Mouse (Mus musculus) intestine, embryonic 16.5 days (tissue): ENCODE data around the gene Tbc1d4. TPM values are rescaled to one million over a fixed set of nuclear protein-coding genes. Genes with fewer than 3 reads are reported as not detected.

Experiments used
- ATAC-seq: fragments of 200-750 bp; cut with Nextera tagmentation; 2 replicates; pipeline ENCODE4 v1.8.0; 2017; ENCODE audit warnings: moderate TSS enrichment, moderate library complexity
- H3K27ac ChIP-seq: fragments of 300-500 bp; sonication (generic); 2 replicates; pipeline ENCODE4 v1.5.1; 2014; ENCODE audit warnings: mild to moderate bottlenecking, low read length
- H3K27me3 ChIP-seq: fragments of 300-500 bp; sonication (generic); replicated peaks from 2 replicates; pipeline ENCODE4 v1.6.1; 2014; ENCODE audit warnings: low read length, control low read depth, mixed read lengths; ENCODE audit not compliant: control insufficient read depth, insufficient read depth
- H3K36me3 ChIP-seq: fragments of 300-500 bp; sonication (generic); 2 replicates; pipeline ENCODE4 v1.6.1; 2014; ENCODE audit warnings: low read length, control low read depth; ENCODE audit not compliant: control insufficient read depth, insufficient read depth
- H3K4me1 ChIP-seq: fragments of 300-500 bp; sonication (generic); 2 replicates; pipeline ENCODE4 v1.6.1; 2014; ENCODE audit warnings: low read length, control low read depth, mixed read lengths; ENCODE audit not compliant: control insufficient read depth, insufficient read depth
- H3K4me2 ChIP-seq: fragments of 300-500 bp; sonication (generic); 2 replicates; pipeline ENCODE4 v1.6.1; 2014; ENCODE audit warnings: low read depth, low read length, control low read depth
- H3K4me3 ChIP-seq: fragments of 300-500 bp; sonication (generic); 2 replicates; pipeline ENCODE4 v1.5.1; 2014; ENCODE audit warnings: mild to moderate bottlenecking, low read length
- H3K9ac ChIP-seq: fragments of 300-500 bp; sonication (generic); 2 replicates; pipeline ENCODE4 v1.6.1; 2014; ENCODE audit warnings: low read depth, low read length
- H3K9me3 ChIP-seq: fragments of 300-500 bp; sonication (generic); 2 replicates; pipeline ENCODE4 v1.6.1; 2016; ENCODE audit warnings: low read length, control low read depth; ENCODE audit not compliant: control insufficient read depth
- WGBS: fragments of 180-500 bp; shearing (Covaris S2); extraction: QIAGEN DNeasy Blood & Tissue Kit; methylation state at CpG from one replicate; pipeline ENCODE4 v1.1.7; 2014; 5-methylcytosine and 5-hydroxymethylcytosine counted together
- polyA plus RNA-seq: library from polyadenylated mRNA; unstranded; fragments of >200 nt; fragmentation: Nextera tagmentation; extraction: Ambion mirVana; gene quantifications from 2 replicates; pipeline ENCODE4 v1.2.1, GENCODE M21; 2015

Tbc1d4 gene
- polyA plus RNA-seq, 1 experiment from 2014 or later: 8.4 TPM

- no peak overlapping the region for H3K4me3 ChIP-seq
- 95% methylated on average over 2 of the region's 2 CpGs for WGBS
- ATAC-seq: no peak
- no peaks in the 10 kb centered on the region for H3K4me1 ChIP-seq
- H3K9me3 ChIP-seq: no peaks in the 10 kb centered on the region
- no peak overlapping the region for H3K9ac ChIP-seq
- no peak overlapping the region for H3K4me2 ChIP-seq
- no peaks in the 10 kb centered on the region for H3K36me3 ChIP-seq
- H3K27me3 ChIP-seq: no peaks in the 10 kb centered on the region
- no peak overlapping the region for H3K27ac ChIP-seq
Measured at GRCm38 (mm10) chr14:101519964-101520363, 89.0 kb downstream of the Tbc1d4 start.

- no peaks in the 10 kb centered on the region for H3K4me1 ChIP-seq
- no peaks in the 10 kb centered on the region for H3K27me3 ChIP-seq
- H3K36me3 ChIP-seq: no peaks in the 10 kb centered on the region
- H3K27ac ChIP-seq: no peak overlapping the region
- H3K9ac ChIP-seq: no peak overlapping the region
- H3K4me3 ChIP-seq: no peak overlapping the region
- H3K9me3 ChIP-seq: no peaks in the 10 kb centered on the region
- no peak for ATAC-seq
- H3K4me2 ChIP-seq: no peak overlapping the region
- WGBS: 56% methylated on average over 14 of the region's 14 CpGs
Measured at GRCm38 (mm10) chr14:101518259-101518658, 90.7 kb downstream of the Tbc1d4 start.

- Histone ChIP-seq H3K4me2 (no peak overlapping the region), H3K9ac (no peak overlapping the region), H3K9me3 (no peaks in the 10 kb centered on the region), H3K36me3 (no peaks in the 10 kb centered on the region), H3K4me3 (no peak overlapping the region), H3K27me3 (no peaks in the 10 kb centered on the region), H3K27ac (no peak overlapping the region), H3K4me1 (no peaks in the 10 kb centered on the region)
- ATAC-seq: no peak
- WGBS: 75% methylated on average over 6 of the region's 6 CpGs
Measured at GRCm38 (mm10) chr14:101517801-101518200, 91.2 kb downstream of the Tbc1d4 start.

GRCm38 (mm10) chr14:101517341-101517740, 91.7 kb downstream of the Tbc1d4 start:
- WGBS: 22% methylated on average over 5 of the region's 5 CpGs
- H3K4me1 ChIP-seq: no peaks in the 10 kb centered on the region

DNA sequence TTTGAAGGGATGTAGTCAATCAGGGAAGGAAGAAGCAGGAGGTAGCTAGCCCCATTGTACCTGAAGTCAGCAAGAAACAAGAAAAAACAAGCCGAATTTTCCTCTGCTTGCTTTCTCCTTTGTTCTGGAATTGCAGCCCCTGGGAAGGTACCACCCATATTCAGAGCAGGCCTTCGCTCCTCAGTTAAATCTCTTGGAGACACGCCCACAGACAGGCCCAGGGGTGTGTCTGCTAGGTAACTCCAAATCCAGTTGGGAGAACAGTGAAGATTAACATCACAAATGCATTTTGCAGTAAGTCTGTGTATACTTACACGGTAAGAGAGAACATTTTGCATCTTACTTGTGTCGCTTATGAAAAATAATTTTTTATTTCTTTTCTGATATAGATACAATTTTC, 92.1 kb downstream of the Tbc1d4 start:
- Histone ChIP-seq H3K4me2 (no peak overlapping the region), H3K9ac (no peak overlapping the region), H3K4me3 (no peak overlapping the region), H3K27ac (no peak overlapping the region), H3K4me1 (no peaks in the 10 kb centered on the region), H3K9me3 (no peaks in the 10 kb centered on the region), H3K27me3 (no peaks in the 10 kb centered on the region), H3K36me3 (no peaks in the 10 kb centered on the region)
- WGBS: 32% methylated on average over 5 of the region's 5 CpGs
- no peak for ATAC-seq

More at GRCm38 (mm10) chr14:101517341-101517740, 91.7 kb downstream of the Tbc1d4 start:
- Histone ChIP-seq H3K27me3 (no peaks in the 10 kb centered on the region), H3K4me2 (no peak overlapping the region), H3K4me3 (no peak overlapping the region), H3K9ac (no peak overlapping the region), H3K9me3 (no peaks in the 10 kb centered on the region), H3K27ac (no peak overlapping the region), H3K36me3 (no peaks in the 10 kb centered on the region)
- no peak for ATAC-seq

GRCm38 (mm10) chr14:101516031-101516430, 93.0 kb downstream of the Tbc1d4 start:
- Histone ChIP-seq H3K27me3 (no peaks in the 10 kb centered on the region), H3K9ac (no peak overlapping the region), H3K9me3 (no peaks in the 10 kb centered on the region), H3K36me3 (no peaks in the 10 kb centered on the region), H3K4me3 (no peak overlapping the region), H3K27ac (no peak overlapping the region), H3K4me2 (no peak overlapping the region), H3K4me1 (no peaks in the 10 kb centered on the region)
- 91% methylated on average over 11 of the region's 11 CpGs for WGBS
- no peak for ATAC-seq

- Histone ChIP-seq H3K27ac (no peak overlapping the region), H3K27me3 (no peaks in the 10 kb centered on the region), H3K9me3 (no peaks in the 10 kb centered on the region), H3K4me2 (no peak overlapping the region), H3K9ac (no peak overlapping the region), H3K36me3 (no peaks in the 10 kb centered on the region), H3K4me3 (no peak overlapping the region), H3K4me1 (no peaks in the 10 kb centered on the region)
- no peak for ATAC-seq
- WGBS: 73% methylated on average over 4 of the region's 4 CpGs
Measured at GRCm38 (mm10) chr14:101515271-101515670, 93.7 kb downstream of the Tbc1d4 start.

- Histone ChIP-seq H3K4me3 (no peak overlapping the region), H3K4me1 (0 out of 2 replicates have a peak, but pooled peaks cover 1% of the 10 kb centered on the region), H3K27me3 (no peaks in the 10 kb centered on the region), H3K27ac (no peak overlapping the region), H3K9ac (no peak overlapping the region), H3K4me2 (no peak overlapping the region), H3K36me3 (no peaks in the 10 kb centered on the region), H3K9me3 (no peaks in the 10 kb centered on the region)
- no peak for ATAC-seq
- WGBS: 58% methylated on average over 5 of the region's 5 CpGs
Measured at GRCm38 (mm10) chr14:101514557-101514971, 94.4 kb downstream of the Tbc1d4 start.

GRCm38 (mm10) chr14:101513163-101513562, 95.8 kb downstream of the Tbc1d4 start:
- Histone ChIP-seq H3K36me3 (no peaks in the 10 kb centered on the region), H3K27me3 (no peaks in the 10 kb centered on the region), H3K9me3 (no peaks in the 10 kb centered on the region), H3K4me1 (0 out of 2 replicates have a peak, but pooled peaks cover 3% of the 10 kb centered on the region), H3K4me3 (no peak overlapping the region), H3K27ac (no peak overlapping the region), H3K4me2 (no peak overlapping the region), H3K9ac (no peak overlapping the region)
- 0 out of 2 replicates have a peak, but pooled peaks have one; percentile 14 for ATAC-seq
- 63% methylated on average over 11 of the region's 11 CpGs for WGBS

DNA sequence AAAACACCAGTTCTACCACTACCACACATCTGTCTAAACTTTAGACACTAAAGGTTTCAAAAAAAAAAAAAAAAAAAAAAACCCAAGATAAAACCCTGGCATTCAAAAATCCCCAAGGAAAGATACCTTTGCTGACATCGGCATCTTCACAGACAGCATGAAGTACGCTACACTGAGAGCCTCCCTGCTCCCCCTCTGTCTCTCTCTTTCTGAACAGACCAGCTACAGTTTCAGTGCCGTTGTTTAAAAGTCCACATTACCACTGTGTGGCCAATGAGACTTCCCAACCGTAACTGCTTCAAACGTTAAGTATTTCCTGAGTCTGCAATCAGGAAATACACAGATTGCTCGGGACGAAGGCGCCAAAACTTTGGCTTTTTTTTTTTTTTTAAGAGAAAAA, 97.6 kb downstream of the Tbc1d4 start:
- no peaks in the 10 kb centered on the region for H3K27me3 ChIP-seq
- 0 out of 2 replicates have a peak, but pooled peaks cover 3% of the 10 kb centered on the region for H3K4me1 ChIP-seq
- no peak overlapping the region for H3K4me2 ChIP-seq
- no peak overlapping the region for H3K9ac ChIP-seq
- H3K36me3 ChIP-seq: no peaks in the 10 kb centered on the region
- 68% methylated on average over 8 of the region's 8 CpGs for WGBS
- no peak overlapping the region for H3K4me3 ChIP-seq
- H3K9me3 ChIP-seq: no peaks in the 10 kb centered on the region
- H3K27ac ChIP-seq: no peak overlapping the region
- ATAC-seq: no peak
